Mouse (Mus musculus) myocyte (in vitro differentiated cells): ENCODE data around the gene Fndc3a. TPM values are rescaled to one million over a fixed set of nuclear protein-coding genes. Genes with fewer than 3 reads are reported as not detected.
A peak's percentile ranks its signal among the peaks of the same experiment; 100 is the strongest.

Experiments
- H3K27me3 ChIP-seq: one replicate; pipeline ENCODE4 v1.6.1; 2011; ENCODE audit not compliant: control insufficient read depth, insufficient read depth, insufficient read length
- H3K36me3 ChIP-seq: one replicate; pipeline ENCODE4 v1.6.1; 2011; ENCODE audit not compliant: control insufficient read depth, insufficient read depth
- H3K4me2 ChIP-seq: one replicate; pipeline ENCODE4 v1.6.1; 2011; ENCODE audit warnings: low read depth, control low read depth
- H3K4me3 ChIP-seq: one replicate; pipeline ENCODE4 v1.5.1; 2011; ENCODE audit warnings: mild to moderate bottlenecking, control low read depth, moderate library complexity
- H3K79me2 ChIP-seq: one replicate; pipeline ENCODE4 v1.6.1; 2011; ENCODE audit not compliant: control insufficient read depth, insufficient read depth
- H3ac ChIP-seq: one replicate; pipeline ENCODE4 v1.6.1; 2011; ENCODE audit not compliant: control insufficient read depth, insufficient read length
- CEBPB ChIP-seq: IDR thresholded peaks from 2 replicates; pipeline ENCODE4 v1.6.1; 2011; ENCODE audit warnings: mild to moderate bottlenecking, moderate library complexity; ENCODE audit not compliant: poor library complexity, insufficient read depth, severe bottlenecking
- E2F4 ChIP-seq: IDR thresholded peaks from one replicate; pipeline ENCODE4 v1.6.1; 2011; ENCODE audit warnings: mild to moderate bottlenecking, control low read depth, moderate library complexity; ENCODE audit not compliant: insufficient read depth
- MAX ChIP-seq: IDR thresholded peaks from one replicate; pipeline ENCODE4 v1.6.1; 2011; ENCODE audit warnings: low read depth, mild to moderate bottlenecking, control low read depth
- MYOD1 ChIP-seq, 3 experiments: IDR thresholded peaks; one replicate each; pipeline ENCODE4 v1.6.1; 2011; ENCODE audit warnings: control low read depth in 2 of 3, low read depth in 2 of 3, mild to moderate bottlenecking in 2 of 3, moderate library complexity in 1 of 3; ENCODE audit not compliant: insufficient read length in 2 of 3, control insufficient read depth in 1 of 3
- MYOG ChIP-seq, 3 experiments: IDR thresholded peaks; one replicate each; pipeline ENCODE4 v1.6.1; 2011; ENCODE audit warnings: control low read depth in 2 of 3, low read depth in 2 of 3, mild to moderate bottlenecking in 2 of 3; ENCODE audit not compliant: insufficient read length in 2 of 3, control insufficient read depth in 1 of 3, insufficient read depth in 1 of 3
- POLR2A ChIP-seq: IDR thresholded peaks from one replicate; pipeline ENCODE4 v1.6.1; 2011; ENCODE audit warnings: low read depth, mild to moderate bottlenecking, control low read depth, moderate library complexity; ENCODE audit not compliant: insufficient read length
- POLR2AphosphoS2 ChIP-seq: IDR thresholded peaks from one replicate; pipeline ENCODE4 v1.6.1; 2011; ENCODE audit warnings: low read depth, control low read depth; ENCODE audit not compliant: insufficient read length
- REST ChIP-seq: IDR thresholded peaks from one replicate; pipeline ENCODE4 v1.6.1; 2011; ENCODE audit warnings: mild to moderate bottlenecking, control low read depth, moderate library complexity; ENCODE audit not compliant: insufficient read depth, insufficient read length
- SRF ChIP-seq: IDR thresholded peaks from one replicate; pipeline ENCODE4 v1.6.1; 2011; ENCODE audit warnings: low read depth; ENCODE audit not compliant: control insufficient read depth, insufficient read length
- TCF12 ChIP-seq: IDR thresholded peaks from one replicate; pipeline ENCODE4 v1.6.1; 2011; ENCODE audit warnings: mild to moderate bottlenecking, control low read depth; ENCODE audit not compliant: poor library complexity, insufficient read depth, severe bottlenecking
- TCF3 ChIP-seq: IDR thresholded peaks from one replicate; pipeline ENCODE4 v1.6.1; 2011; ENCODE audit warnings: low read depth, control low read depth; ENCODE audit not compliant: insufficient read length
- USF1 ChIP-seq: IDR thresholded peaks from one replicate; pipeline ENCODE4 v1.6.1; 2011; ENCODE audit warnings: low read depth, mild to moderate bottlenecking, control low read depth, moderate library complexity
- polyA plus RNA-seq: library from polyadenylated mRNA; unstranded; fragments of >200 nt; fragmentation: generic; extraction: Trizol; gene quantifications from one replicate; pipeline ENCODE4 v1.2.1, GENCODE M21; 2012; ENCODE audit warnings: missing spikeins

Gene Fndc3a
- polyA plus RNA-seq, 1 experiment = 7.2 TPM

DNA sequence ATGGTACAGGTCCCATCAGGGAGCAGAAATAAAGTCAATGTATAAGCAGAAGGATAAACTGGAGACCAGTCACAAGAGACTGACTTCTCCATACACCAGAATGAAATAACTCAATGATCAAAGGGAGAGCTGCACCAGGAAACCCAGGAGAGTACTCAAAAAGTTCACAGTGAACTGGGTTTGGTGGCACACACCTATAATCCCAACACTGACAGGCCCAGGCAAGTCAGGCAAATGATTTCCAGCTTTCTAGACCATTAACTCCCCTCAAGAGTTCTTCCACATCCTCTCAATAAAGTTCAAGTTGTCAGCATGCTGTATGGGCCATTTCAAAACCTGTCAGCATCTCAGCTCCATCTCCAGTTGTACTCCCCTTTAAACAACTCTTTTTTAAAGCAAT, 64.3 kb downstream of the Fndc3a start:
- Histone ChIP-seq H3K4me3 (no peak overlapping the region), H3K79me2 (peaks cover 13% of the 10 kb centered on the region), H3K36me3 (peaks cover 30% of the 10 kb centered on the region), H3K4me2 (no peak overlapping the region), H3ac (no peak overlapping the region), H3K27me3 (no peaks in the 10 kb centered on the region)
- TF ChIP-seq E2F4 (no peak), CEBPB (no peak)

DNA sequence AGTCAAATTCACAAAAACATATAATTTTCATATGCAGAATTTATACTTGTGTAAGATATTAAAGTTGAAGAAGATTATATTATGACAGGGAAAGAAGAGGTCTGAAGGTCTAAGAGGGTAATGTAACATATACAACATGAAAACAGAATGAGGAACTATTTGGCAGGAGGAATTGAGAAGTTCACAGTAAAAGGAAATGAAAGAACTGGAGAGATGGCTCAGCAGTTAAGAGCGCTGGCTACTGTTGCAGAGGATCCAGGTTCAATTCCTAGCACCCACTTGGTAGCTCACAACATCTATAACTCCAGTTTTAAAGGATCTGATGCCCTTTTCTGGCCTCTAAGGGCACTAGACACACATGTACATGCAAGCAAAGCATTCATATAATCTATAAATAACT, 65.2 kb downstream of the Fndc3a start:
- peaks cover 16% of the 10 kb centered on the region for H3K79me2 ChIP-seq
- peaks cover 28% of the 10 kb centered on the region for H3K36me3 ChIP-seq
- no peak overlapping the region for H3K4me2 ChIP-seq
- H3K27me3 ChIP-seq = no peaks in the 10 kb centered on the region
- H3ac ChIP-seq = no peak overlapping the region
- no peak overlapping the region for H3K4me3 ChIP-seq
- no peak for TF ChIP-seq MYOD1 (IDR thresholded peaks at IDR 0.05; ENCODE audit: control insufficient read depth in 1 of 3, insufficient read length in 2 of 3, low read depth in 2 of 3)
- no peak for TF ChIP-seq MAX
- TF ChIP-seq MYOG (IDR thresholded peaks at IDR 0.05; ENCODE audit: control insufficient read depth in 1 of 3, insufficient read depth in 1 of 3, insufficient read length in 2 of 3, low read depth in 2 of 3) = no peak
- no peak for TF ChIP-seq POLR2A
- TF ChIP-seq REST = no peak
- no peak for TF ChIP-seq TCF12
- TF ChIP-seq USF1 = no peak
- no peak for TF ChIP-seq SRF
- TF ChIP-seq TCF3 = no peak
- no peak for TF ChIP-seq CEBPB
- TF ChIP-seq E2F4 = no peak
- TF ChIP-seq POLR2AphosphoS2 = no peak

DNA sequence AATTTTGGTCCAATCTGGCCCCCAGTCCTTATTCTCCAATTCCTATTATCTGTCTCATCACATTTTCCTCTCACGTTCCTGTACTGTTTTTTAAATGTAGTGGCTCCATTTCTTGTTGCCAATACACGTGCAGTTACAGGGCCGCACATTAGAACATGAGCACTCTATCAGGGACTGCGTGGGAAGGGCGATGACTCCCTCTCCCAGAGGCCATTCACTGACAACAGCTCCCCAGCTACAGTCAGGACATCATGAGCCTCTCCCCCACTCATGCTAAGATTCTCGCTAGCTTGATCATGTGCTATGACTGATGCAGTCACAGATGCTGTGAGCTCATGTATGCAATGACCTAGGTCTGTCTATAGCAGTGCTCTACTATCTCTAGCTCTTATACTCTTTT, 71.3 kb downstream of the Fndc3a start:
- no peaks in the 10 kb centered on the region for H3K27me3 ChIP-seq
- H3K4me2 ChIP-seq = no peak overlapping the region
- peaks cover 31% of the 10 kb centered on the region for H3K36me3 ChIP-seq
- TF ChIP-seq USF1 (no peak), E2F4 (no peak)
- H3ac ChIP-seq = no peak overlapping the region
- H3K4me3 ChIP-seq = no peak overlapping the region
- H3K79me2 ChIP-seq = peaks cover 32% of the 10 kb centered on the region

DNA sequence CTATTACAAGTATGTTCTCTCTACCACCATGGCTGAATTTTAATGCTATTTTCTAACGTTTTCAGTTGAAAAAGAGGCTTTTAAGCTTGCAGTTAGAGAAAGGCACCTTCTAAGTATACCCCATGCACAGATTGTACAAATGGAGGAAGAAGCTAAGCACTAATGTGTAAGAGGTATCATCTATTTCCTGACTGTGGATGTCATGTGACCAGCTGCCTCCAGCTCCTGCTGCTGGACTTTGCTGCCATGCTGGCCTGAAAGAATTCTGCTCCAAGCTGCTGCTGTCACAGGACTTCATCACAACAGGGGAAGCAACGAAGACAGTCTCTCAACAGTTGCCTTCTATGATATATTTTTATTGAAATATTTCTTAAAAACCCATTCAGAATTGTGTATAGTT, 76.2 kb downstream of the Fndc3a start:
- Histone ChIP-seq H3K4me3 (no peak overlapping the region), H3K27me3 (no peaks in the 10 kb centered on the region)
- TF ChIP-seq REST (no peak), USF1 (peak; percentile 53), MYOG (IDR thresholded peaks at IDR 0.05; ENCODE audit: control insufficient read depth in 1 of 3, insufficient read depth in 1 of 3, insufficient read length in 2 of 3, low read depth in 2 of 3) (no peak), POLR2A (no peak), TCF3 (no peak)

DNA sequence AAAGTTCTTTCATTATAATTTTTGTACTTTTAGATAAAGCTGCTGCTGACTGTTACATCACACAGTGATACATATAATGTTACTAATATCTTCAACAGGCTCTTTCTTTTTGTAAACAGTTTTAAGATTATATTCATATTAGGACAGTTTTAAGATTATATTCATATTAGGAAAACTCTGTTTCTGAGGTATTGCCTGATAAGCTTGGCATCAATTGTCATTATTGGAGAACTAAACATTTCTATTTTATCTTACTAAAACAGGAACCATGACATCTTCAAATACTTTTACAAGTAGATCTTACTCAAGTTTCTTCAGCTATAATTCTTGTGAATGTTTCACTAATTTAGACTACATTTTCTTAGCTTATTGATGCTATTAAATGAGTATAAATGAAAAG, 84.4 kb downstream of the Fndc3a start:
- no peak overlapping the region for H3K4me2 ChIP-seq
- H3K36me3 ChIP-seq = peaks cover 11% of the 10 kb centered on the region
- no peaks in the 10 kb centered on the region for H3K27me3 ChIP-seq
- H3K79me2 ChIP-seq = peaks cover 22% of the 10 kb centered on the region
- TF ChIP-seq SRF (no peak), POLR2AphosphoS2 (no peak), TCF12 (no peak), USF1 (no peak), POLR2A (no peak), TCF3 (no peak), MYOD1 (IDR thresholded peaks at IDR 0.05; ENCODE audit: control insufficient read depth in 1 of 3, insufficient read length in 2 of 3, low read depth in 2 of 3) (no peak), CEBPB (no peak), MAX (no peak), E2F4 (no peak), REST (no peak), MYOG (IDR thresholded peaks at IDR 0.05; ENCODE audit: control insufficient read depth in 1 of 3, insufficient read depth in 1 of 3, insufficient read length in 2 of 3, low read depth in 2 of 3) (no peak)
- H3ac ChIP-seq = no peak overlapping the region
- no peak overlapping the region for H3K4me3 ChIP-seq

More for the DNA sequence above, 76.2 kb downstream of the Fndc3a start:
- H3K4me2 ChIP-seq = no peak overlapping the region
- H3K36me3 ChIP-seq = no peaks in the 10 kb centered on the region
- peaks cover 24% of the 10 kb centered on the region for H3K79me2 ChIP-seq
- no peak overlapping the region for H3ac ChIP-seq
